Mouse (Mus musculus) embryo, embryonic 11 days (tissue): ENCODE data around the gene Zyg11a.
"Not testable (repeated sequence)": the region's sequence is repeated elsewhere in the genome, so short reads cannot be mapped to it uniquely, and the experiment has no call there.

Experiments
- DNase-seq: peaks from one replicate; pipeline ENCODE4 v3.0.0-alpha.2; 2015

The Zyg11a gene

GRCm38 (mm10) chr4:108143778-108144177, 74.1 kb downstream of the Zyg11a start:
- DNase-seq = no peak

- DNase-seq = not testable (repeated sequence)
Measured at GRCm38 (mm10) chr4:108143178-108143577, 74.7 kb downstream of the Zyg11a start.

- DNase-seq = no peak
Measured at GRCm38 (mm10) chr4:108136938-108137337, 80.9 kb downstream of the Zyg11a start.
